Mouse (Mus musculus) left cerebral cortex, adult 6 months (tissue): ENCODE data around the gene Fstl1. TPM values are rescaled to one million over a fixed set of nuclear protein-coding genes. Genes with fewer than 3 reads are reported as not detected.

ENCODE experiments used
- long read RNA-seq, 2 experiments: library from polyadenylated mRNA; unstranded; transcript quantifications; one replicate each; pipeline ENCODE4 v2.0.0; 2019 to 2020
- polyA plus RNA-seq: library from polyadenylated mRNA; unstranded; fragments of <200 nt; fragmentation: Nextera tagmentation; gene quantifications from 2 replicates; pipeline ENCODE4 v1.2.3, GENCODE M21; 2021

The Fstl1 gene
- polyA plus RNA-seq, result 16.0 and 21.7 TPM in 2 replicates
- long read RNA-seq, experiment 1, transcript Fstl1-201 (11 exons, 3,789 nt), result major isoform, 139 of 163 reads
- long read RNA-seq, experiment 1, partial matches to known transcripts, result 19 of 163 reads
- long read RNA-seq, experiment 1, other reads (novel, unspliced or antisense), result 5 of 163 reads
- long read RNA-seq, experiment 2, transcript Fstl1-201 (11 exons, 3,789 nt), result major isoform, 15 of 37 reads
- long read RNA-seq, experiment 2, partial matches to known transcripts, result 3 of 37 reads
- long read RNA-seq, experiment 2, other reads (novel, unspliced or antisense), result 19 of 37 reads

GRCm38 (mm10) chr16:37776860-37777651 lies at the start of gene Fstl1:
Gene Fstl1 (plus strand): TSS chr16:37776873.

GRCm38 (mm10) chr16:37861029-37861428 lies 84.4 kb downstream of the Fstl1 start, which contains the start of gene Gm36028:
Gene Gm36028 (minus strand): TSS chr16:37861146.

GRCm38 (mm10) chr16:37867791-37868505 lies 91.3 kb downstream of the Fstl1 start, which contains the start of gene Lrrc58:
Gene Lrrc58 (plus strand): TSS chr16:37868389.

Other genes starting within 250 kb of the Fstl1 start
- 11.5 and 11.8 TPM in 2 replicates for gene Gtf2e1, start 237.1 kb upstream of the Fstl1 start, polyA plus RNA-seq
- 8.2 and 8.6 TPM in 2 replicates for gene Rabl3, start 237.0 kb upstream of the Fstl1 start, polyA plus RNA-seq
- gene Hgd, start 196.7 kb upstream of the Fstl1 start, polyA plus RNA-seq, result 0.26 TPM in 1 of 2 replicates, not detected in the other
- 292 and 297 TPM in 2 replicates for gene Ndufb4, start 122.4 kb upstream of the Fstl1 start, polyA plus RNA-seq
- not detected in 2 replicates for gene Gm36028, start 84.3 kb downstream of the Fstl1 start, polyA plus RNA-seq
- 25.9 and 32.5 TPM in 2 replicates for gene Lrrc58, start 91.5 kb downstream of the Fstl1 start, polyA plus RNA-seq
- 0.20 and 0.21 TPM in 2 replicates for gene Gpr156, start 139.6 kb downstream of the Fstl1 start, polyA plus RNA-seq